Mouse (Mus musculus): ENCODE measurements at regions not wholly inside any gene's neighbourhood (a gene's known extent, or its start where the extent isn't known, plus 50 kb on each side); places are given as distances from the start of the nearest gene placed in this dataset.
A peak's percentile ranks its signal among the peaks of the same experiment; 100 is the strongest.

GRCm38 (mm10) chr14:76922399-76922939, 114.1 kb upstream of the Ccdc122 start:
- intact Hi-C loops (cut with DNase I) = no loop called here
- no peak for DNase-seq (ENCODE audit: low spot score in 2 of 2)

- intact Hi-C loops (cut with DNase I) = no loop called here
Measured at GRCm38 (mm10) chr14:76918091-76918490, 118.5 kb upstream of the Ccdc122 start.

GRCm38 (mm10) chr14:76917139-76917929, 119.2 kb upstream of the Ccdc122 start:
- peak in 1 of 2 experiments; percentile 14 for DNase-seq (ENCODE audit: low spot score in 2 of 2)
- intact Hi-C loops (cut with DNase I) = no loop called here

More at GRCm38 (mm10) chr14:76918091-76918490, 118.5 kb upstream of the Ccdc122 start:
- no peak for DNase-seq (ENCODE audit: low spot score in 2 of 2)

GRCm38 (mm10) chr14:76913850-76914249, 122.7 kb upstream of the Ccdc122 start:
- intact Hi-C loops (cut with DNase I) = no loop called here
- DNase-seq (ENCODE audit: low spot score in 2 of 2) = no peak

GRCm38 (mm10) chr14:76912301-76913001, 124.1 kb upstream of the Ccdc122 start:
- intact Hi-C loops (cut with DNase I) = no loop called here
- DNase-seq (ENCODE audit: low spot score in 2 of 2) = no peak

GRCm38 (mm10) chr14:76911271-76911670, 125.3 kb upstream of the Ccdc122 start:
- intact Hi-C loops (cut with DNase I) = no loop called here
- DNase-seq (ENCODE audit: low spot score in 2 of 2) = no peak

- no peak for DNase-seq (ENCODE audit: low spot score in 2 of 2)
- intact Hi-C loops (cut with DNase I) = no loop called here
Measured at GRCm38 (mm10) chr14:76910186-76910585, 126.4 kb upstream of the Ccdc122 start.

GRCm38 (mm10) chr14:76907941-76908340, 128.6 kb upstream of the Ccdc122 start:
- intact Hi-C loops (cut with DNase I) = no loop called here
- no peak for DNase-seq (ENCODE audit: low spot score in 2 of 2)

GRCm38 (mm10) chr14:76902962-76903757, 133.4 kb upstream of the Ccdc122 start:
- DNase-seq (ENCODE audit: low spot score in 2 of 2) = no peak
- intact Hi-C loops (cut with DNase I) = no loop called here

- intact Hi-C loops (cut with DNase I) = no loop called here
- no peak for DNase-seq (ENCODE audit: low spot score in 2 of 2)
Measured at GRCm38 (mm10) chr14:76901490-76901889, 135.1 kb upstream of the Ccdc122 start.

- intact Hi-C loops (cut with DNase I) = no loop called here
- no peak for DNase-seq (ENCODE audit: low spot score in 2 of 2)
Measured at GRCm38 (mm10) chr14:76899331-76899730, 137.2 kb upstream of the Ccdc122 start.

GRCm38 (mm10) chr14:76887708-76888107, 148.9 kb upstream of the Ccdc122 start:
- intact Hi-C loops (cut with DNase I) = loop anchor here (2.0 kb wide), 1 partner anchor 71 kb away; no protein-coding TSS in a partner anchor
- DNase-seq (ENCODE audit: low spot score in 2 of 2) = no peak

GRCm38 (mm10) chr14:76887201-76887600, 149.4 kb upstream of the Ccdc122 start:
- intact Hi-C loops (cut with DNase I) = loop anchor here (2.0 kb wide), 1 partner anchor 72 kb away; no protein-coding TSS in a partner anchor
- DNase-seq (ENCODE audit: low spot score in 2 of 2) = no peak

GRCm38 (mm10) chr14:76883231-76883651, 153.3 kb upstream of the Ccdc122 start:
- intact Hi-C loops (cut with DNase I) = no loop called here
- DNase-seq (ENCODE audit: low spot score in 2 of 2) = no peak

GRCm38 (mm10) chr14:76882711-76883171, 153.8 kb upstream of the Ccdc122 start:
- intact Hi-C loops (cut with DNase I) = no loop called here
- DNase-seq (ENCODE audit: low spot score in 2 of 2) = peak; percentile 47 to 52

GRCm38 (mm10) chr14:76880851-76881250, 155.7 kb upstream of the Ccdc122 start:
- intact Hi-C loops (cut with DNase I) = no loop called here
- DNase-seq (ENCODE audit: low spot score in 2 of 2) = no peak

- intact Hi-C loops (cut with DNase I) = loop anchor here (2.0 to 10.0 kb wide), 5 partner anchors 95 to 373 kb away; no protein-coding TSS in a partner anchor
- DNase-seq (ENCODE audit: low spot score in 2 of 2) = no peak
Measured at GRCm38 (mm10) chr14:76877306-76877705, 159.3 kb upstream of the Ccdc122 start.

GRCm38 (mm10) chr14:76876015-76876414, 160.6 kb upstream of the Ccdc122 start:
- intact Hi-C loops (cut with DNase I) = loop anchor here (2.0 to 10.0 kb wide), 5 partner anchors 94 to 371 kb away; no protein-coding TSS in a partner anchor
- peak; percentile 60 to 77 for DNase-seq (ENCODE audit: low spot score in 2 of 2)

GRCm38 (mm10) chr14:76875266-76875900, 161.2 kb upstream of the Ccdc122 start:
- DNase-seq (ENCODE audit: low spot score in 2 of 2) = no peak
- intact Hi-C loops (cut with DNase I) = loop anchor here (5.0 to 10.0 kb wide), 4 partner anchors 93 to 251 kb away; no protein-coding TSS in a partner anchor

All from left cerebral cortex, postnatal 14 days (tissue).